Mouse (Mus musculus) E14TG2a.4 (cell line): ENCODE results near the gene Stard3.

Experiments used
- CTCF ChIP-seq: conservative IDR thresholded peaks from 2 replicates; pipeline ENCODE4 v1.5.1; 2014; ENCODE audit warnings: low read length
- POU5F1 ChIP-seq: IDR thresholded peaks from 2 replicates; pipeline ENCODE4 v1.6.1; 2014; ENCODE audit warnings: low read length, borderline replicate concordance

DNA sequence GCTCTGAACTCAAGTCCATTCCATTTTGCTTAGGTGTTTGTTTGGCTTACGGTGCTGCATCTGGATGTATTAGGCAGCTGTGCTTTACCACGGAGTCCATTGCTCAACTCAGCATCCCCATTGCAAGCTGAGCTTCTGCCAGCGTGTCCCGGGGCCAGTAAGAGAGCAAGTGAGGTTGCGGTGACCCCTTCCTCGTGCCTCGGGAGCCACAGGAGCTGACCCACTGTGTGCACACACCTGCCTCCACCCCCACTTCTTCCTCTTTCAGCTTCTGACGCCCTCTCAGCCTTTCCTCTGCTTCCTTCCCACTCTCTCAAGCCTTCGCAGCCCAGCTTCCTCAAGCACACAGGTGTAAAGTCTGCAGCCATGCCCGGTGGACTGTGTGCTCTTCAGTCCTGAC, 8.1 kb downstream of the Stard3 start:
- TF ChIP-seq CTCF (no peak), POU5F1 (no peak)
